Mouse (Mus musculus): ENCODE measurements at regions not wholly inside any gene's neighbourhood (a gene's known extent, or its start where the extent isn't known, plus 50 kb on each side); places are given as distances from the start of the nearest gene placed in this dataset.
"Not testable (repeated sequence)": the region's sequence is repeated elsewhere in the genome, so short reads cannot be mapped to it uniquely, and the experiment has no call there.

DNA sequence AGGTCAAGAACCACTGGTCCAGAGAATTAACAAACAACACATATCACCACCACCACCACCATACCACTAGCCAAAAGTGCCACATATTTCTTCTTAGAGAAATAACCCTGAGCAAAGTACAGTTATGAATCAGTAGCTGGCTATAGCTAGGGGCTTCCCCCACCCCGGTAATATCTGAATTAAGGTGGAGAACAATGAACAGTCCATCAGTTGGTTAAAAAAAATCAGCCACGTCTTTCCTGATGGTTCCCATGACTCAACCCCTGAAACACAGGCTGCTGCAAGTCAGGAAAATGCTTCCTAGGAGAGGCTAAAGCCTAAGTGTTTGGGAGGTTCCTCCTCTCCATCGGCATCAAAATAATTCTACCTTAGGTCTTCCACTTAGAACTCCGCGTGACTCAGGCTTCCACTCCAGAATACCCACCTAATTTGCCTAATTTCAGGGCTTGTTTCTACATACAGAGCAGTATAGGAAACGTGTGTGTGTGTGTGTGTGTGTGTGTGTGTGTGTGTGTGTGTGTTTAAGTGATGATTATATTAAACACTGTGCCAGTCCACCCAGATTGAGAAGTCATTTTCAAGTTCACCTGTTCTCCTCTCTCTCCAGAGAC, 67.4 kb upstream of the Akap13 start:
- H3K27me3 ChIP-seq (ENCODE audit: insufficient read depth, low read length): no peaks in the 10 kb centered on the region
- no peak for TF ChIP-seq CTCF (IDR thresholded peaks at IDR 0.05; ENCODE audit: low read depth)
- H3K4me3 ChIP-seq (ENCODE audit: low read depth, low read length): no peak overlapping the region
- H3K4me1 ChIP-seq (ENCODE audit: insufficient read depth): no peaks in the 10 kb centered on the region
- 73% methylated on average over 6 of the region's 6 CpGs for WGBS
- H3K36me3 ChIP-seq (ENCODE audit: insufficient read depth): no peaks in the 10 kb centered on the region
- no peak overlapping the region for H3K9ac ChIP-seq
- H3K4me2 ChIP-seq (ENCODE audit: low read depth): no peak overlapping the region
- DNase-seq (no peak), ATAC-seq (no peak)
- H3K9me3 ChIP-seq (ENCODE audit: low read length): no peaks in the 10 kb centered on the region
- H3K27ac ChIP-seq (ENCODE audit: low read depth, low read length): no peak overlapping the region

DNA sequence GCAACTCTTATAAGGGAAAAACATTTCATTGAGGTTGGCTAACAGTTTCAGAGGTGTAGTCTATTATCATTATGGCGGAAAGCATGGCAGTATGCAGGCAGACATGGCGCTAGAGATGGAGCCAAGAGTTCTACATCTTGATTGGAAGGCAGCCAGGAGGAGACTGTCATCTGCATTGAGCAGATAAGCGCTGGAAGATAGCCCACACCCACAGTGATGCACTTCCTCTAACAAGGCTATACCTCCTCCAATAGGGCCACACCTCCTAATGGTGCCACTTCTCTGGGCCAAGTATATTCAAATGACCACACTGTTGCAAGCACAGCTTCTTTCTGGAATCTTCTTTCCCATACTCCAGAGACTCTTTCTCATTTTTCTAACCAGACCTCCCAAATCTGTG, 65.2 kb upstream of the Akap13 start:
- H3K27ac ChIP-seq (ENCODE audit: low read depth, low read length): no peak overlapping the region
- no peak for TF ChIP-seq CTCF (IDR thresholded peaks at IDR 0.05; ENCODE audit: low read depth)
- DNase-seq (no peak), ATAC-seq (no peak)
- H3K9ac ChIP-seq: no peak overlapping the region
- no peaks in the 10 kb centered on the region for H3K9me3 ChIP-seq (ENCODE audit: low read length)
- no peaks in the 10 kb centered on the region for H3K27me3 ChIP-seq (ENCODE audit: insufficient read depth, low read length)
- H3K4me3 ChIP-seq (ENCODE audit: low read depth, low read length): no peak overlapping the region
- WGBS: 87% methylated on average over 3 of the region's 3 CpGs
- no peaks in the 10 kb centered on the region for H3K4me1 ChIP-seq (ENCODE audit: insufficient read depth)
- no peaks in the 10 kb centered on the region for H3K36me3 ChIP-seq (ENCODE audit: insufficient read depth)
- H3K4me2 ChIP-seq (ENCODE audit: low read depth): no peak overlapping the region

DNA sequence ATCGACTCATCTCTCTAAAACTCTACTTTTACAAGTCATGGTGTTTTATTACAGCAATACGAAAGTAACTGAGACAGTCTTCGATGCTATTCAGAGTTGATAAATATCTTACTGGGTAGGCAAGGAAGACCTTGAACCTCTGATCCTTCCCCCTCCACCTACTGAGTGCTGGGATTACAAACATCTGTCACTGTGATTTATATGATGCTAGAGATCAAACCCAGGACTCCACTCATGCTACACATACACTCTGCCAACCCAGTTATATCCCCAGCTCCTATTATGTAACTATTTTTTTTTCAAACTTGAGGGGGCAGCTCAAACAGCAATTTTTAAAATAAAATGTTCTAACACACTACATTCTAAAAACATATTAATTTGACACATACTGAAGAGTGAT, 62.6 kb upstream of the Akap13 start:
- no peak overlapping the region for H3K4me3 ChIP-seq (ENCODE audit: low read depth, low read length)
- WGBS: 91% methylated on average over 3 of the region's 3 CpGs
- no peak for ATAC-seq

DNA sequence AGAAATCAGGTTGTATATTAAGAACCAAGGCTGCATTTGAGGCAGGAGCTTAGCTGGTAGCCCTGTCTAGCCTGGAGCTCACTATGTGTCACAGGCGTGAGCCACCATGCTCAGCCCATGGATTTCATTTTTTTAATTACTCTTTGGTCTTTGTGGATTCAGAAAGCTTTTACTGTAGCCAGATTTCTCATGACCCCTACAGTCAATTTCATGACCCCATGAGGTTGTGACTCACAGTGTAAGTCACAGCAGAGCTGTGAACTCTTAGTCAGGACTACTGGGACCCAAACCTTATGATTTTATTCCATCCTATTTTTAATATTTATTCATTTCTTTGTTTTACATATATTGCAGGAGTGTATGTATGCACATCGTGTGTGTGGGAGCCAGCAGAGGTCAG, 61.9 kb upstream of the Akap13 start:
- Histone ChIP-seq H3K36me3 (ENCODE audit: insufficient read depth) (no peaks in the 10 kb centered on the region), H3K9me3 (ENCODE audit: low read length) (no peaks in the 10 kb centered on the region), H3K4me2 (ENCODE audit: low read depth) (no peak overlapping the region), H3K4me1 (ENCODE audit: insufficient read depth) (no peaks in the 10 kb centered on the region), H3K9ac (no peak overlapping the region), H3K4me3 (ENCODE audit: low read depth, low read length) (no peak overlapping the region), H3K27me3 (ENCODE audit: insufficient read depth, low read length) (no peaks in the 10 kb centered on the region), H3K27ac (ENCODE audit: low read depth, low read length) (no peak overlapping the region)
- 91% methylated on average over 2 of the region's 2 CpGs for WGBS
- ATAC-seq (no peak), DNase-seq (no peak)
- no peak for TF ChIP-seq CTCF (IDR thresholded peaks at IDR 0.05; ENCODE audit: low read depth)

More for the DNA sequence above, 62.6 kb upstream of the Akap13 start:
- H3K9ac ChIP-seq: no peak overlapping the region
- H3K36me3 ChIP-seq (ENCODE audit: insufficient read depth): no peaks in the 10 kb centered on the region
- TF ChIP-seq CTCF (IDR thresholded peaks at IDR 0.05; ENCODE audit: low read depth): no peak
- no peaks in the 10 kb centered on the region for H3K4me1 ChIP-seq (ENCODE audit: insufficient read depth)
- H3K27ac ChIP-seq (ENCODE audit: low read depth, low read length): no peak overlapping the region
- DNase-seq: no peak
- no peak overlapping the region for H3K4me2 ChIP-seq (ENCODE audit: low read depth)
- no peaks in the 10 kb centered on the region for H3K27me3 ChIP-seq (ENCODE audit: insufficient read depth, low read length)
- no peaks in the 10 kb centered on the region for H3K9me3 ChIP-seq (ENCODE audit: low read length)

DNA sequence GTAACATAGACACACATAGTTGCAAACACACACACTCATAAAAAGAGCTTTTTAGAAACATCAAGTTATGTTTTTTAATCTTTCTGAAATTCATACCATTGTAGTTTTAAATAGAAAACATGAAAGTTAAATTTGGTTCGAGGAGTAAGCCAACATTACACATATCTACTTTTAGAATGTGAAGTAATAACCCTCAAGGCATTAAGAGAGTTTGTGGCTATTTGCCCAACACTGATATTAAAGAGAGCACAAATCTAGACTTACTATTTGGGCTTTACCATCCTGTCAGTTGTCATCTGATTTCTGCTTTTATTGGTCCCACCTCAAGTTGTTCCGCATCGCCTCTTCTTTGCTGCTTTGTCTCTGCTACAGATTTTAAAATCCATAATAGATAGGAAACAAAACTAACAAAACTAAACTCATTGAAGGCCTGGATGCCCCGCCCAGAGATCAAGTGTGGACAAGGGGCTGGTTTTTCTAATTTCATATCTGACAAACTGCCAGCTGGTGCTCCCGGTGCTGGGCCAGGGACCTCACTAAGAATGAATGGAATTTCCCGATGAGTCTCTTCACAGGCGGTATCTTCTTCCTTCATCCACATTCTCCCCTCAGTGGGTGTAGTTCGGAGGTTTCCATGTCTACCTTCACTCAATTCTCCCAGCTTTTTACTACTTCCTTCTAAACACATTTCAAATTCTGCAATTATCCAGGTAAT, 60.3 kb upstream of the Akap13 start:
- H3K27me3 ChIP-seq (ENCODE audit: insufficient read depth, low read length): no peaks in the 10 kb centered on the region
- H3K9me3 ChIP-seq (ENCODE audit: low read length): no peaks in the 10 kb centered on the region
- H3K36me3 ChIP-seq (ENCODE audit: insufficient read depth): no peaks in the 10 kb centered on the region
- 85% methylated on average over 8 of the region's 8 CpGs for WGBS
- no peak overlapping the region for H3K27ac ChIP-seq (ENCODE audit: low read depth, low read length)
- no peak overlapping the region for H3K4me3 ChIP-seq (ENCODE audit: low read depth, low read length)
- no peak for DNase-seq
- H3K4me2 ChIP-seq (ENCODE audit: low read depth): no peak overlapping the region
- no peaks in the 10 kb centered on the region for H3K4me1 ChIP-seq (ENCODE audit: insufficient read depth)
- TF ChIP-seq CTCF (IDR thresholded peaks at IDR 0.05; ENCODE audit: low read depth): no peak
- ATAC-seq: no peak
- H3K9ac ChIP-seq: no peak overlapping the region

DNA sequence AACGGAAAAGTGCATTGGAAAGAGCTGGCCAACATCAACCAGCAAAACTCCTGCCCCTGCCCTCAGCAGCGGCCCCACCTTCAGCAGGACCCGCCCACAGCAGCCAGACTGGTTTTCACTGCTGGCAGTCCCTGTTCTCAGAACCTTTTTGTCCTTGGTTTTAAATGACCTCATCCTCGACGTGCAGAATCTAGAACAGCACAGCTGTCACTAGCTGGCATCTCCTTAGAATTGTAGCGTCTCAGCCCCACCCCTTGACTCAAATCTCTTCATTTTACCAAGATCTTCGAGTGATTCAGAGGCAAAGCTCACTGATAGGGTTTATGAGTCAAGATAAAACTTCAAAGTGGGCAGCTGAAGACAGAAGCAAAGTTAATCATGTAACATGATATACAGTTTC, 57.8 kb upstream of the Akap13 start:
- no peak overlapping the region for H3K27ac ChIP-seq (ENCODE audit: low read depth, low read length)
- no peak overlapping the region for H3K4me3 ChIP-seq (ENCODE audit: low read depth, low read length)
- no peaks in the 10 kb centered on the region for H3K27me3 ChIP-seq (ENCODE audit: insufficient read depth, low read length)
- no peak overlapping the region for H3K4me2 ChIP-seq (ENCODE audit: low read depth)
- H3K9me3 ChIP-seq (ENCODE audit: low read length): no peaks in the 10 kb centered on the region
- ATAC-seq (no peak), DNase-seq (no peak)
- no peak overlapping the region for H3K9ac ChIP-seq
- no peak for TF ChIP-seq CTCF (IDR thresholded peaks at IDR 0.05; ENCODE audit: low read depth)
- WGBS: 14% methylated on average over 7 of the region's 7 CpGs
- H3K4me1 ChIP-seq (ENCODE audit: insufficient read depth): no peaks in the 10 kb centered on the region
- H3K36me3 ChIP-seq (ENCODE audit: insufficient read depth): no peaks in the 10 kb centered on the region

DNA sequence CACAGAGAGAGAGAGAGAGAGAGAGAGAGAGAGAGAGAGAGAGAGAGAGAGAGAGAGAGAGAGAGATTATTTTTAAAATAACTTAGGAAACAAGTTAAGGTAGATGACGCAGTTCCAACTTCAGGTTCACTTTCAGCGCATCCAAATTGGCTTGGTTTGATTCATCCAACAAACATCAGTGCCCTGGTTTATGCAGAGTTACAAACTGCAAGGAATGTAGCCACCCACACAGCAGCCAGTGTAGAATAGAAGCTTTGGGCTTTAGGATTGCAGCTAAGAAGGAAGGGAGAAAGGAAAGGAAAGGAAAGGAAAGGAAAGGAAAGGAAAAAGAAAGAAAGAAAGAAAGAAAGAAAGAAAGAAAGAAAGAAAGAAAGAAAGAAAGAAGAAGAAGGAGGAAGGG, 56.9 kb upstream of the Akap13 start:
- H3K27me3 ChIP-seq (ENCODE audit: insufficient read depth, low read length); H3K36me3 ChIP-seq (ENCODE audit: insufficient read depth); H3K9ac ChIP-seq; H3K4me3 ChIP-seq (ENCODE audit: low read depth, low read length); DNase-seq; H3K27ac ChIP-seq (ENCODE audit: low read depth, low read length); H3K4me1 ChIP-seq (ENCODE audit: insufficient read depth); ATAC-seq; H3K4me2 ChIP-seq (ENCODE audit: low read depth); H3K9me3 ChIP-seq (ENCODE audit: low read length): not testable (repeated sequence)
- 78% methylated on average over 2 of the region's 2 CpGs for WGBS
